Mouse (Mus musculus) kidney, postnatal 10 days (tissue): ENCODE data around the gene Rasl11b.
A peak's percentile ranks its signal among the peaks of the same experiment; 100 is the strongest.

ENCODE experiments used
- DNase-seq: peaks from one replicate; pipeline ENCODE4 v3.0.0; 2021; ENCODE audit warnings: mixed read lengths

Gene Rasl11b

DNA sequence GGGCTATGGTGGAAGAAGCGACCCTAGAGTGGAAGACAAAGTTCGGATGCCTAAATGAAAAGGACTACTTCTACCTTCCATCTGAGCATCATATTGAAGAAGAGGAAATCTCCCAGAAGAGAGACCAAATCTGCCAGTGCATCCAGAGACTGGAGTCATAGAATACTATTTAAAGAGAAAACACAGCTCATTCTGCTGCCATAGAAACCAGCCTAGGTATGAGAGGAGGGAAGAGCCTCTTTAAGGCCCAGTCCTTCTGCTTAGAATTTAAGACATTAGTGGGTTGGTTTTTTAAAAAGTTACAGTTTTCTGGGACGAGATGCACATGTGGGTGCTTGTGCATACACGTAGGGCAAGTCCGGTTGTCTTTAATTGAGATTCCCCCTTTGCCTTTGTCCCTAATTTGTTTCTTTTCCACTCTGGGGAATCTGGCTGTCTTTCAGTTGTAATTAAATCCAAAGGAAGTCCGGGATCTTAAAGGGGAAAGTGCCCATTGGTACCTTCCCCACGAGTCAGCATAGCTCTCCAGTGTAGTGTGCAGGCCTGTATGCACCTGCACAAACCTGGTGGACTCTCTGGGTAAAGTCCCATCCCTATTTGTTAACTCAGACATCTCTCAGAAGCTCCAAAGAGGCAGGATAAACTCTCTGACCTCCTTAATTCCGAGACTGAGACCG, 5.5 kb upstream of the Rasl11b start:
- DNase-seq = no peak

DNA sequence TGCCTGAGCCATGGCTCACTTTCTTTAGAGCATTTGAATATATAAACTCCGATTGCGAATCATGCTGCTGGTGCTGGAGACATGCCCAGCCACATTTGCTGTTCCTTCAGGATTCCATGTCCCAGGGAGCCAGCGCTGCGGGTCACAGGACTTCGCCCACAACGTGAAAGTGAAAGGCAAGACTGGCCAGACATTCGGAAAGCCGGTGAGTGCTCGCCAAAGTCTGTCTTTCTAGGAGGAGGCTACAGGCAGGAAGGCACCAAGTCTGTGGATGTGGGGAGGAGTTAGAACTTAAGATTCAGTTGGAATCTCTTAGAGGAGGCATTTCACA, 5.0 kb upstream of the Rasl11b start:
- DNase-seq = peak; percentile 62

DNA sequence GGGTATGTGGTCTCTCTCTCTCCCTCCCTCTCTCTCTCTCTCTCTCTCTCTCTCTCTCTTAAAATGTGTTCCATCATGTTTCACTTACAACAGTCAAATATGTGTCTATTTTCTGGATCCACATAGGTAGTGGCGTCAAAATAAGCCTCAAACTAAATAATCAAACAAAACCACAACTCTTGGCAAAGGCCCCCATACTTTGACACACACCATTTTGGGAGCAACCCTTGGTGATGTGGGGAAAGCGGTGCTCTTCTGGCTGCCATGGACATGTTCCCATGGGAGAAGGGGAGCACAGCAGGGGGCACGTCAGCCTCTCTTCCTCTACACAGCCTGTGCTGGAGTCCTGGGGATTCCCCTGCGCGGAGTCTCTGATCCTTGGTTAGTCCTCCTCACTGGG, 4.2 kb upstream of the Rasl11b start:
- no peak for DNase-seq

DNA sequence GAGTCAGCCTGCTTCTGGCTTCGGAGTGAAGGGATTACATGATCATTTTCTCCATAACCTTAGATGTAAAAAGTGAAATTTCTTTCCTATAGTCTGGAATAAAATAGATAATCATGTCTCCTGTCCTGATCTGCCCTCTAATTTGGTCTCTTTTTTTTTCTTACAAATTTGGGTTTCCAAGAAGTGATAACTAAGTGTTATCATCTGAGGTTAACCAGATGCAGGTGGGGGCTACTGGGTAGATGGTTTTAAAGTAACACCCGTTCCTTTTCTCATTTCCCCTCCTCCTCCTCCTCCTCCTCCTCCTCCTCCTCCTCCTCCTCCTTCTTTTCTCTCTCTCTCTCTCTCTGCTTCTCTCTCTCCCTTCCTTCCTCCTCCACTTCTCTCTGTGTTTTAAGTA, 2.1 kb upstream of the Rasl11b start:
- DNase-seq = no peak

DNA sequence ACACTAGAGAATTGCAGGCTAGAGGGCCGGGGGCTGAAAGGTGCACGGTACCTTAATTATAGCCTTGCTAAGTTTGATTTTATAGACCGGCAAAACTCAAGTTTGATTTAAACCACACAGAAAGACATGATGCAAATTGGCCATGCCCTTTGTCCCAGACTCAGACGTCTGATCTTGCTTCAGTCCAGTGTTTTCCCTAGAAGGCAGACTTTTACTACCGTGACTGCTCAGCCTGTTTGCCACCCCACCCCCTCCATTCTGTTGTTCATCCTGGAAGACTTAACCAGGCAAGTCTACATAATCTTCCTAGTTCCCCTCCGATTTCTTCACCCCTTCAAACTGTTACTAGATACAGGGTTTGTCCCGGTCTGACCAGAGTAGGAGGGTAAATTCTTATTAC, 1.5 kb upstream of the Rasl11b start:
- DNase-seq = peak; percentile 43

DNA sequence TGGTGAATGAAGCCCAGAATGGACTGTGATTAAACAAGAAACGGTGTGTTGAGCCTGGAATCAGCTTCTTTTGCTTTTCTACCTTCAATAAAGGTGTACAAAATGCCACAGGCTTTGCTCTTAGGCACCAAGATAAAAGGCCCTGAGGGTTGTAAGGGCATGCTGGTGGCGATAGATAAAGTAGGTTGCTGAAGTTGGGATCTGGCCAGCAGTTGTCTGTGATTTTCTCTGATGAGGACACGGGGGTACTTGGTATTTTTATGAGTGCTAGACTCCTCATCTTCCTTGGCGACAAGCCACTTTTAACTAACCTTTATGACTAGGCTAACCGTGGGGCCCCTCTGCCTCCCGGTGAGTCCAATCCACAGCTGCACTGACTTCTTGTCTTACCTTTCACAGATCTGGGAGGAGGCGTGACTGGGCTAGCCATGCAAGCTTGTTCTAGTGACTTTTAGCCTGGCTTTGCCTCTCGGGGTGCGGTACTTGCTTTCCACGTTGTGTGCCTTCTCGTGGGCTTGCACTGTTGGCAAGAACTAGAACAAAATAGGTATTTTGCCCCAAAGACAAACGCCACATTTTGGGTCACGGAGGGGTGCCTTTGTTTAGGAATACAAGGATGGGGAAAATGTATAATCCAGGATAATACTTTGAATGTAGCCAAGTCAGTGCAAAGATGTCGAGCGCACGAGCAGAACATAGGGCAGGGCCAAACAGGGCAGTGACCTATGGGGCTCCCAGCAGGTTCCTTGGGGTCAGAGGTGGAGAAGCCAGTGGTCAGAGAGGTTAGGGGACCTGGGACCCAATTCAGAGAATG, 852 bp upstream of the Rasl11b start:
- no peak for DNase-seq

DNA sequence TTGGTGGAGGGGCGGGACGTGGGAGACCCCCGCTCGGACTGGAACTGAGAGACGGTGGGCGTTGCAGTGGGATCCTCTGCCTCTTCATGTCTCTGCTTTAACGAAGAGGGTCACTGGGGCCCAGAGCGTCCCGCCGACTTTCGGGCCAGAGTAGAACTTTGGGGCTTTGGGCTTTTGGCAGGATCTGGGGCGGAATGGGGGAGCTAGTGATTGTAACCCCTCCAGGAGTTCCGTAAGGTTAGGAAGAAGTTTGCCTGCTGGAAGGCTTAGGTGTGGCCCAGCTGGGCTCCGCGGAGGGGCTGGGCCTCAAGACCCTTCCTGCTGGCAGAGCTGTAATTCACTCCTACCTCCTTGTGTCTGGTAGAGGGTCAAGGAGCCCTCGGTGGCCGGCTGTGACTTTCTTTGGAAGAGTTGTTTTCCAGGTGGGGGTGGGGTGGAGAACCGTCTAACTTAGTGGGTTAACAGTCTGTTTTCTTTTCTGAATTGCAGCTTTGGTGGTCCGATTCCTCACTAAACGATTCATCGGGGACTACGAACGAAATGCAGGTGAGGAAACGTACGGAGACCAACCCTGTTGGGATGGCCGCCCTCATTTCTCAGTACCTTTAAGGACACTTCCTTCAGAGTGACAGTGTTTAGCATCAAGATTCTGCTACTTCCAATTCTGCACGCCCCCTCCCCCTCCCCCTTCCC, 674 bp downstream of the Rasl11b start:
- peak; percentile 39 for DNase-seq

DNA sequence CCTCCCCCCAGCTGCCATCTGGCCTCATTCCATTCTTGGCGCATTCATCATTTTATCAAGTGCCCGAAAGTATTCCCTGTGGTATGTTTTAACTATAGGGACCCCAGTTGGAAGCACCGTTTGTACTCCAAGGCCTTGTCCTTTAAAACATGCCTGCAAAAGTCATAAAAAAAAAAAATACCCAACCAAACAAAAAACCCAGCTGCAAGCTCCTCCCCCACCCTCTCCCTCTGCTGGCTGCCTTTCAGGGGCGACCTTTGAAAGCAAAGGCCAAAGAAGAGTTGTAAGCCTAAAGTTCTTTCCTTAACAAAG, 1.2 kb downstream of the Rasl11b start:
- peak; percentile 79 for DNase-seq

DNA sequence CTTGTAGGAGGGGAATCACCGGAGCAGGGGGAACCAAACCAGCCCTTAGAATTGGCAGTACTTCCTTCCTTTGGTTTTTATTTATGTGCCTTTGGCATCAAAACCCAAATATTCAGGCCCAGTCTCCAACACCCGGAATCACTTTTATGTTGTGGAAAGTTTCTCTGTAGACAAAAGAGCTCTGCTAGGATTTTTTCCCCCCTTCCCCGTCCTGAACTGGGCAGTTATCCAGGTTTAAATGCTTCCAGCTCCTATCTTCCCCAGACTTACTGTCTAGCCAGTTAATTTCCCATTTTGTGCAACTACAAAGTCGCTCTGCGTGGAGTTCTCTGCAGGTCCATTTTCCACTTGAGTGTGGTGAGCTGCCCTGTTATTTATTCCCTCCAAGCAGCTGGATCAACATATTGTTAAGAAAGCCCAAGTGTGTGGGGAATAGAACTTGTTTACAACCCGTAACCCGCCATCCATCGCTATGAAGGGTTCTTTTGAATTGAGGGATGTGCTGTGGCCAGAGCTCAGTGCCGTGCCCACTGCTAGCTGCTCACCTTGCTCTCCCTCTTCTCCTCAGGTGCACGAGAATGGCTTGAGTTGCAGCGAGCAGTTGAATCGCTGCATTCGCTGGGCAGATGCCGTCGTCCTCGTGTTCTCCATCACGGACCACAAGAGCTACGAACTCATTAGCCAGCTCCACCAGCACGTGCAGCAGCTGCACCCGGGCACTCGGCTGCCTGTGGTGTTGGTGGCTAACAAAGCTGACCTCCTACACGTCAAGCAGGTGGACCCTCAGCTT, 2.6 kb downstream of the Rasl11b start:
- DNase-seq = peak; percentile 47

DNA sequence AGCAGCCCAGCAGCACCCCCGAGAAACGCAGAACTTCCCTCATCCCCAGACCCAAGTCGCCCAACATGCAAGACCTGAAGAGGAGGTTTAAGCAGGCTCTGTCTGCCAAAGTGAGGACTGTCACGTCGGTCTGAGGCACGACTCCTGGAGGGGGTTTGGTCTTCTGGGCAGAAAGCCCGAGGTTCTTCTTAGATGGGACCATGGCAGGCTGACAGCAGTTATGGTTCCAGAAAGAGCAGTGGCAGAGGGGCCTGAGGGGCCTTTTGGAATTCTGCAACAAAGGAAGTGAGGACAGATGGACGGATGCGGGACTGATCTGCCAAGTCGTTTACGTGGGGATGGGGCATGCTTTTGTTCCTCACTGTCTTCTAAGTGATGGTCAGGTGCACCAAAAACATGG, 3.4 kb downstream of the Rasl11b start:
- no peak for DNase-seq

DNA sequence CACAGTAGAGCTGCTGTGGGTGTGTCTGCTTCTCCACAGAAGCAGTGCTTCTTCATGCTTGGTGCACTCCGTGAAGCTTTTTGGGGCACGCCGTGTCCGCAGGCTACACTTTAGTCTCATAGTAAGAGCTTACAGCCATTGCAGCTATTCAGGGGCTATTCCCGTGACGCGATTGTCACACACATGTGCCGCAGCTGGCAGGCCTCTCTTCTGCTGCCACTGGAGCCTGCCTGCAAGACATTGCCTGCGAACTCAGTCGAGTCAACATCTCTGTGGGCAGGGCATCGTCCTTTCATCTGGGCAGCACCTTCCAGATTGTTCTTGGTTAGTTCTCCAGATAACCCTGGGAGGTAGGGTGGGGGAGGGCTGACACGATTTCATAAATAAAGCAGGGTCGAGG, 4.7 kb downstream of the Rasl11b start:
- no peak for DNase-seq

DNA sequence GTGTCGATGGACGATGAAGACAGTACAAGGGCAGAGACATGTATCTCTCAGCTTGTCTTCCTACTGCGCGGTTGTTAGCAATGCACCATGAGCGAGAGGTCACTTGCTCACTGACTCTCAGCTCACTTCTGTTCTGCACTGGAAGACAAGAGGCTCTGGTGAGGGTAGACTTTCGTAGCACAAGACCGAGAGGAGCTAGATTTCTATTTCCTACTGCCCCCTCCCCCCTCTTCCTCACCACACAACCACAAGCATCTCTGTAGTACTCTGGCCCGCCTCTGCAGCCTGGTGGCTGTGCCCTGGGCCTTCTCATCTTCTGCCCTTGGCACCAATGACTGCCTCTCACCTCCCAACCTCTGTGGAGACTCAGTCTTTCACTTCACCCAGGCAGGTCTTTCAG, 5.4 kb downstream of the Rasl11b start:
- DNase-seq = no peak

DNA sequence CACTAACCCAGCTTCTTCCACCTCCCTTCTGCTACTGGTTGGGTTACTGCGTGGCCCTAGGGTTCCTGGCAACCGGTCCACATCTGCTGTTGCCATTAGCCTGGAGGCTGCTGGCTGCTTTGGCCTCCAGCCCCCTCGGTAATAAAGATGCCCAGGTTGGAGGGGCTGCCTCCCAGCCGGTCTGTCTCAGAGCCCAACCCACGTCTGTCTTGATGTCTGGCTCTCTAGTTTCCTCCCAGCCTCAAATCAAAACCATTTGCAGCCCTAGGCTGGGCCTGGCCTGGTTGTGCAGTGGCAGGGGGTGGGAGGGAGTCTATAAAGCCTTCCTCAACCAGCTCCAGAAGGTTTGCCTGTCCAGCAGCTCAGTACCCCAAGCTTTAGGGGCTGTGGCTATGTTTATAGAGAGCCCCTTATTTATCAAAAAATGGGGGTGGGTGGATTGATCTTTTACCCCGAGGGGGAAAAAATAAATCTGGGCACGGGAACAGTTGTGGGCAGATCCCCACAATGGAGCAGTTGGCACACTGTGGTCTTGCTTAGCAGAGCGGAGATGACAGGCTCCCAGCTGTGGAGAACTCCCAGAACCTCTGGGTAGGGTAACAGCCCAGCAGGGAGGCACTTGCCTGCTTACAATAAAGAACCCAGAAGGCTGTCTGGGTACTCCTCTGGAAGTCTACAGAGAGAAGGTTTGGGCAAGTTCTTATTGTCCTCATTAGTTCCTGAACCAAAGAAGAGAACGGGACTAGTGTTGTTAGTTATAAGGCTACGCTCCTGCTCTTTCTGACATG, 6.7 kb downstream of the Rasl11b start:
- DNase-seq = no peak

DNA sequence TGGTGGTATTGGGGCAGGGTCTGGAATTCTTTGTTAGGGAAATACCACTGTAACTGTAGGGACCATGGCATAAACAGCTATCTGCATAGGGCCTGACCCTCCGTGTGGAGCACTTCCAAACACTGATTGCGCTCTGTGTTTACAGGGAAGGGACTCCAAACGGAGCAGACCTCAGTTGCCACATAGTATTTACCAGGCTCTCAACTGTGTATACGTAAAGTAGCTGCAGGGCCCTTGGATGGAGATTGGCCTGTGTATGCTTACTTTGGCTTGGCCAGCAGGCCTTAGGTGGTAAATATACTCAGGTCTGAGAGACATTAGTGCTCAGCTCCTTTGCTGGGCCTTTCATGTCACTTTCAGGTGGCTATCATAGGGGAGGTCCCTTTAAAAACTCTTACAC, 7.4 kb downstream of the Rasl11b start:
- DNase-seq = no peak

DNA sequence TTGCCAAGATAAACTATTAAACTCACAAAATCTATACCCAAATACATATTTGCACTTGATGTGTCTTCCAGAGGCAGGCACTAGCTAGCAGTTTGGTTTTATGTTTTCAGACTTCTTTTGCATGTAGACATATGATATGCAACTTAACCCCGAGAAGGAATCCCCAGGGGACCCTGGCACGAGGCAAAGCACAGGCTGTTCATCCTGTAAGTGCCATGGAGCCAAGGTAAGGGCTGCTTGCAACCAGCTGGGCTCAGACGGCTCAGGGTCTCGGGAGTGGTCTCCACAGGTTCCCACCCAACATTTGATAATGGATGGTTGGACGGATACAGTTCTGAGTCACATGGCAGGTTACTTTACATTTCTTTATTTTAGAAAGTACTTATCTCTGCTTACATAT, 9.4 kb downstream of the Rasl11b start:
- no peak for DNase-seq

DNA sequence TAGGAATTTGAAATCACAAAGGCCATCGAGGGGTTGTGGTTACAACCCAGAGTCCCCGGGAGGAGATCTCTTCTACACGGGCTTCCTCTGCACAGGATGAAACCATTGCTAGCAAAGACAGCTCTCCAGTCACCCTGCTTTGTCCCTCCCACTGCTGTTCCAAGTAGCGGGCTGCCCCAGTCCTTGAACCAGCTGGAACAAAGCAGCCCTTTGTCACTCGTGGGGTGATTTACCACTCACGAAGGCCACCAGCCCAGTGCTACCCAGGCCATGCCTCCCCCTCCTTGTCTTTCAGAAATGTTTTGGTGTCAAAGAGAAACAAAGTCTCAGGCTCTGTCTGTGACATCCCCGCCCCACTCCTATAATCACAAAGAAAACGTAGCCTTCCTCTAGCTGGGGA, 10.4 kb downstream of the Rasl11b start:
- DNase-seq = no peak

DNA sequence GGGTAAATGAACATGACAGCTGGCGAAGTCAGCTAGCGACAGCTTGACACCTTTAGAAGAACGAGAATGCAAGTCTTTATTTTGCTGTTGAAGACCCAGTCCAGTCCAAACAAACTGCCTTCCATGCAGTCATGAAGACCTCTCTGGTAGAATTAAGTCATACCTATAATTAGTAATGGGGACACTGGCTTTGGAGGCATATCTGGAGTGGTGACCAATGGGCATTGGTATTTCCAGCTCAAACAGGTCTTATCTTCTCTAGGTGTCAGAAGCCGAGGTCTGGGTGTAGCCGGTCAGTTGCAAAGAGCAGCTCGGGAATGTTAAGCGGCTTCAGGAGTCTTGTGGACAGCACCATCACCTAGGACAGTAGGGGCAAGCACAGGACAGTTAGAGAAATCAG, 11.0 kb downstream of the Rasl11b start:
- no peak for DNase-seq

DNA sequence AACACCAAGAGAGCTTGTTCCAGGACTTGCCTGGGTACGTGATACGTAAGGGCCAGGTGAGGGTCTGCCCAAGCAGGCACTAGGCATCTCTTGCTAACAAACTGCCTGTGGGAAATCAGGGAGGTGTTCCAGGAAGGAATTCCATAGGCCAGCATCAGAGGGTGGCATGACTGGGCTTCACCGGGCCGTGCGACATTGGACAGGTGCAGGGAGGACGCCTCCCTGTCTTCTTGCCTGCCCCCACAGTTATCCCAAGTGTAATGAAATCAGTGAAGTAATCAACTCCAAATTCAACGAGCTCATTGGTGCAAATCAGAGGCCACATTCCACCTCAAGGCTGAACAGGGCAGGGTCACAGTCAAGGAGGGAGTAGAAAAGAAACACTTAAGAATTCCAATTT, 11.6 kb downstream of the Rasl11b start:
- DNase-seq = no peak

DNA sequence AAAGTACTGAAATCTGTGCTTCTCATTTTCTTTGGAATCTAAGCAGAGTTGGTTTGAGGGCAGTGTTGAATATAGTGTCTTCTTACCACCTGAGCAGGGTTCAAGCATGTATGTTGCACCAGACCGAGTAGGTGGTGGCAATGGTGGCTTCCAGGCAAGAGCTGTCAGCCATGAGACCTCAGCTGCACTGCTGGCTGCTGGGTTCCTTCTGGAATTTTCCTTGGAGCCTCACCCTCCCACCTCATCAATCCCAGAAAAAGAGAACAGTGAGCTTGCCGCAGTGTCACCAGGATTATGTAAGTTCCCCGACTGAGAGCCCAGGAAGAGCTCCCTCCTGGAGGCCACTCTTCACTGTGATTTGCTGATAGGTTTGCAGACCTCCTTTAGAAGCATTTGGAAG, 12.1 kb downstream of the Rasl11b start:
- no peak for DNase-seq

DNA sequence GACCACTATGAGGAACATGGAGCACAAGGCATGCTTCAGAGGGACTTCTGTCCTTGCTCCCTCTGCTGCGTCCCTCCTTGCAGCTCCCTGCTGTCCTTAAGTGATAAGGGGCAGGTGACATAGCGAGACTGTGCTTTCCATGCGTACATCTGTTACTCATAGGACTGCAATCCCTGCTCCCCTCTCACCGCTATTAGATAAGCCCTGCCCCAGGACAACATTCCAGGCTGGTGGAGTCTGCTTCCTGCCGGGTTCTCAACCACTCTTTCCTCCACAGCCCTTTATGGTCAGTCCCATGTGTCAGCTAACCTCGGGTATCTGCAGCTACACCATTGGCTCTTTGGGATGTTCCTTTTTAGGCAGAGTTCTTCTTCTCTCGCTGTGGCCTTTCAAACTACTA, 13.4 kb downstream of the Rasl11b start:
- no peak for DNase-seq

DNA sequence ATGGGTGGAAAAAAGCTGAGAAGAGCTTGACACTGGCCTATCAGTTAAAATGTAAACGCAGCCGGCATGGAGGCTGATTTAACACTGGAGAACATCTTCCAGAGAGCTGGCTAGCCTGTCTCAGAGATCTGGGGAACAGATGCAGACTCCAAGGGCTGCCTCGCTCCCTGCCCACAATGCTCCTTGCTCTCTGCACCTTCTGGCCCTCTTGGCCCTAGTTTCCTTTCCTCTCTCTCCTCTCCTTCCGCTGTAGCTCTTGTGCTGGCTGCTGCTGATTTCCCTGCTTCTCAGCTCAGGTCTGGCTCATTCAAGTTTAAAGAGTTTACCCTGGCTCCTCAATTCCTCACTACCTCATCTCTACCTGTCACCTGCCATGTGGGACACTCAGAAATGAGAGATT, 14.6 kb downstream of the Rasl11b start:
- no peak for DNase-seq

DNA sequence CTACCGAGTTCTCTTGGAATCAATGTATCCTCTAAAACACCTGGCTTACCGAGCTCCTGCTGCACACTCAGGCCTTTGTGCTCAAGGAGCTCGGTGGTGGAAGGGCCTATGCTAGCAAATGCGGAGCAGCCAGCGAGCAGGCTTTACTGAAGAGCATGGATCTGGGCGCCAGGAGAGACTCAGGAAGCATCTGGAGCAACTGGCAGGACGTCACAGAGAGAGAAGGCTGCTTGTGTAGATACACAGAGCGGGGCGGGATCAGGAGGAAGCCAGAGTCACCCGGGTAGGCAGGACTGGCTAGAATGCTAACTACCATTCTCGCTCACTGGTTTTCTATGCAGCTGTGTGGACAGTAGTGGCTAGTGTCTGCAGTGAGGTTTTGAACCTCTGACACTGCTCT, 16.3 kb downstream of the Rasl11b start:
- DNase-seq = peak; percentile 48
